Mouse (Mus musculus) forebrain, embryonic 11.5 days (tissue): Measurements from ENCODE around the gene Polr2f. TPM values are rescaled to one million over a fixed set of nuclear protein-coding genes. Genes with fewer than 3 reads are reported as not detected.

Experiments used
- ATAC-seq: fragments of 200-750 bp; cut with Nextera tagmentation; replicated peaks from 2 replicates; pipeline ENCODE4 v1.8.0; 2017; ENCODE audit warnings: moderate TSS enrichment; ENCODE audit not compliant: low FRiP score
- DNase-seq: peaks from one replicate; pipeline ENCODE4 v3.0.0-alpha.2; 2017; ENCODE audit warnings: low spot score
- H3K27ac ChIP-seq: fragments of 300-500 bp; sonication (generic); 2 replicates; pipeline ENCODE4 v1.5.1; 2014; ENCODE audit warnings: low read depth, low read length
- H3K27me3 ChIP-seq: fragments of 300-500 bp; sonication (generic); 2 replicates; pipeline ENCODE4 v1.6.1; 2014; ENCODE audit warnings: mild to moderate bottlenecking, low read length, mixed read lengths; ENCODE audit not compliant: control insufficient read depth, insufficient read depth
- H3K36me3 ChIP-seq: fragments of 300-500 bp; sonication (generic); 2 replicates; pipeline ENCODE4 v1.6.1; 2014; ENCODE audit warnings: mild to moderate bottlenecking, low read length, moderate library complexity, mixed read lengths; ENCODE audit not compliant: control insufficient read depth, insufficient read depth
- H3K4me1 ChIP-seq: fragments of 300-500 bp; sonication (generic); replicated peaks from 2 replicates; pipeline ENCODE4 v1.6.1; 2014; ENCODE audit warnings: low read length, mixed read lengths; ENCODE audit not compliant: control insufficient read depth, insufficient read depth
- H3K4me2 ChIP-seq: fragments of 300-500 bp; sonication (generic); 2 replicates; pipeline ENCODE4 v1.6.1; 2014; ENCODE audit warnings: low read depth, mild to moderate bottlenecking, low read length, moderate library complexity, mixed read lengths; ENCODE audit not compliant: severe bottlenecking
- H3K4me3 ChIP-seq: fragments of 300-500 bp; sonication (generic); 2 replicates; pipeline ENCODE4 v1.5.1; 2014; ENCODE audit warnings: low read depth, low read length
- H3K9ac ChIP-seq: fragments of 300-500 bp; sonication (generic); 2 replicates; pipeline ENCODE4 v1.6.1; 2014; ENCODE audit warnings: low read length
- H3K9me3 ChIP-seq: fragments of 300-500 bp; sonication (generic); 2 replicates; pipeline ENCODE4 v1.6.1; 2016; ENCODE audit warnings: low read length, mixed read lengths; ENCODE audit not compliant: control insufficient read depth
- WGBS: fragments of 180-500 bp; shearing (Covaris S2); extraction: QIAGEN DNeasy Blood & Tissue Kit; methylation state at CpG from one replicate; pipeline ENCODE4 v1.1.7; 2014; 5-methylcytosine and 5-hydroxymethylcytosine counted together
- polyA plus RNA-seq: library from polyadenylated mRNA; unstranded; fragments of >200 nt; fragmentation: Nextera tagmentation; extraction: Ambion mirVana; gene quantifications from 2 replicates; pipeline ENCODE4 v1.2.1, GENCODE M21; 2014

Gene Polr2f
- polyA plus RNA-seq, 1 experiment from 2014 or later: 386 TPM

- Histone ChIP-seq H3K27me3 (no peaks in the 10 kb centered on the region), H3K4me1 (peaks cover 19% of the 10 kb centered on the region), H3K4me2 (no peak overlapping the region), H3K27ac (no peak overlapping the region), H3K36me3 (no peaks in the 10 kb centered on the region), H3K9me3 (no peaks in the 10 kb centered on the region), H3K4me3 (no peak overlapping the region), H3K9ac (no peak overlapping the region)
- DNase-seq (no peak), ATAC-seq (no peak)
- 88% methylated on average over 8 of the region's 8 CpGs for WGBS
Measured at GRCm38 (mm10) chr15:79195492-79195891, 54.7 kb downstream of the Polr2f start.

- Histone ChIP-seq H3K4me2 (no peak overlapping the region), H3K4me3 (no peak overlapping the region), H3K9ac (no peak overlapping the region), H3K36me3 (no peaks in the 10 kb centered on the region), H3K9me3 (no peaks in the 10 kb centered on the region), H3K27ac (no peak overlapping the region), H3K4me1 (peaks cover 14% of the 10 kb centered on the region), H3K27me3 (no peaks in the 10 kb centered on the region)
- no peak for ATAC-seq
- DNase-seq: no peak
- 92% methylated on average over 12 of the region's 12 CpGs for WGBS
Measured at GRCm38 (mm10) chr15:79199390-79199976, 58.7 kb downstream of the Polr2f start.

Other genes starting within 250 kb of the Polr2f start
- 0.13 TPM in 1 of 2 replicates, not detected in the other for gene Gm49510, start 241.3 kb upstream of the Polr2f start, polyA plus RNA-seq
- 15.8 and 17.3 TPM in 2 replicates for gene Sh3bp1, start 241.2 kb upstream of the Polr2f start, polyA plus RNA-seq
- 37.2 and 49.2 TPM in 2 replicates for gene Pdxp, start 227.1 kb upstream of the Polr2f start, polyA plus RNA-seq
- 279 and 319 TPM in 2 replicates for gene Lgals1, start 214.3 kb upstream of the Polr2f start, polyA plus RNA-seq
- gene Nol12, start 206.1 kb upstream of the Polr2f start, polyA plus RNA-seq: 56.8 and 62.6 TPM in 2 replicates
- 55.9 and 60.1 TPM in 2 replicates for gene Triobp, start 193.3 kb upstream of the Polr2f start, polyA plus RNA-seq
- 349 and 396 TPM in 2 replicates for gene H1f0, start 112.6 kb upstream of the Polr2f start, polyA plus RNA-seq
- gene Galr3, start 99.1 kb upstream of the Polr2f start, polyA plus RNA-seq: not detected in 2 replicates
- gene Ankrd54, start 78.1 kb upstream of the Polr2f start, polyA plus RNA-seq: 61.6 and 67.1 TPM in 2 replicates
- 245 and 254 TPM in 2 replicates for gene Eif3l, start 65.8 kb upstream of the Polr2f start, polyA plus RNA-seq
- gene Micall1, start 32.1 kb upstream of the Polr2f start, polyA plus RNA-seq: 6.3 and 7.6 TPM in 2 replicates
- 9.3 and 10.6 TPM in 2 replicates for gene 1700088E04Rik, start 244 bp downstream of the Polr2f start, polyA plus RNA-seq
- gene Sox10, start 24.2 kb downstream of the Polr2f start, polyA plus RNA-seq: 1.3 and 1.4 TPM in 2 replicates
- gene Pick1, start 88.2 kb downstream of the Polr2f start, polyA plus RNA-seq: 29.0 and 32.4 TPM in 2 replicates
- 0.31 and 0.41 TPM in 2 replicates for gene Gm49486, start 88.4 kb downstream of the Polr2f start, polyA plus RNA-seq
- 0.16 TPM in 1 of 2 replicates, not detected in the other for gene Slc16a8, start 113.8 kb downstream of the Polr2f start, polyA plus RNA-seq
- 1.3 and 4.2 TPM in 2 replicates for gene Baiap2l2, start 144.5 kb downstream of the Polr2f start, polyA plus RNA-seq
- 20.8 and 22.3 TPM in 2 replicates for gene Pla2g6, start 187.4 kb downstream of the Polr2f start, polyA plus RNA-seq
- gene Maff, start 205.6 kb downstream of the Polr2f start, polyA plus RNA-seq: 1.5 TPM in 2 replicates